Mouse (Mus musculus): ENCODE results near the gene Myh14. TPM values are rescaled to one million over a fixed set of nuclear protein-coding genes. Genes with fewer than 3 reads are reported as not detected.

The Myh14 gene
- 0.35 TPM for total RNA-seq (2023)

GRCm38 (mm10) chr7:44670803-44671202 lies at the start of gene Myh14:
Gene Myh14 (minus strand): TSS chr7:44670843.

GRCm38 (mm10) chr7:44708574-44708973 lies 37.9 kb upstream of the Myh14 start, which contains the start of gene Izumo2:
Gene Izumo2 (plus strand): TSS chr7:44708742.

GRCm38 (mm10) chr7:44590402-44591347 lies 80.0 kb downstream of the Myh14 start, which contains the start of gene Kcnc3:
Gene Kcnc3 (plus strand): TSS chr7:44590664.

GRCm38 (mm10) chr7:44572213-44572701 lies 98.4 kb downstream of the Myh14 start, which contains the start of gene Napsa:
Gene Napsa (plus strand): TSS chr7:44572380.

Other genes with a start within 250 kb of the Myh14 start
- gene Lrrc4b, start 241.8 kb downstream of the Myh14 start, total RNA-seq (2023), result not detected
- gene Aspdh, start 205.5 kb downstream of the Myh14 start, total RNA-seq (2023), result not detected
- gene Josd2, start 202.9 kb downstream of the Myh14 start, total RNA-seq (2023), result 62.3 TPM
- gene Emc10, start 174.3 kb downstream of the Myh14 start, total RNA-seq (2023), result 84.1 TPM
- gene Fam71e1, start 174.3 kb downstream of the Myh14 start, total RNA-seq (2023), result 6.6 TPM
- 0.56 TPM for gene Mybpc2, start 146.2 kb downstream of the Myh14 start, total RNA-seq (2023)
- 15.9 TPM for gene Spib, start 138.8 kb downstream of the Myh14 start, total RNA-seq (2023)
- 38.5 TPM for gene Pold1, start 122.0 kb downstream of the Myh14 start, total RNA-seq (2023)
- 315 TPM for gene Nr1h2, start 116.9 kb downstream of the Myh14 start, total RNA-seq (2023)
- 21.3 TPM for gene Napsa, start 98.5 kb downstream of the Myh14 start, total RNA-seq (2023)
- 1.6 TPM for gene Kcnc3, start 80.2 kb downstream of the Myh14 start, total RNA-seq (2023)
- gene Izumo2, start 37.9 kb upstream of the Myh14 start, total RNA-seq (2023), result not detected
- 99.4 TPM for gene Vrk3, start 77.6 kb upstream of the Myh14 start, total RNA-seq (2023)
- gene Zfp473, start 80.2 kb upstream of the Myh14 start, total RNA-seq (2023), result 0.86 TPM
- 42.8 TPM for gene Nup62, start 145.2 kb upstream of the Myh14 start, total RNA-seq (2023)
- gene Il4i1, start 145.5 kb upstream of the Myh14 start, total RNA-seq (2023), result 3.2 TPM
- gene Atf5, start 145.8 kb upstream of the Myh14 start, total RNA-seq (2023), result 7.2 TPM
- gene Akt1s1, start 178.1 kb upstream of the Myh14 start, total RNA-seq (2023), result 47.9 TPM
- gene Tbc1d17, start 178.2 kb upstream of the Myh14 start, total RNA-seq (2023), result 92.5 TPM
- 62.0 TPM for gene Pnkp, start 186.3 kb upstream of the Myh14 start, total RNA-seq (2023)
- 27.8 TPM for gene Ptov1, start 198.9 kb upstream of the Myh14 start, total RNA-seq (2023)
- 77.4 TPM for gene Med25, start 221.9 kb upstream of the Myh14 start, total RNA-seq (2023)
- gene Fuz, start 225.2 kb upstream of the Myh14 start, total RNA-seq (2023), result 17.6 TPM

Data from CD4-positive naive resting alpha-beta T cell, adult 57 days (primary cell).